Mouse (Mus musculus) effector memory CD4-positive, alpha-beta T cell, adult 7 months (primary cell): ENCODE results near the gene Gdf2. TPM values are rescaled to one million over a fixed set of nuclear protein-coding genes. Genes with fewer than 3 reads are reported as not detected.

Source experiments
- polyA plus RNA-seq: library from polyadenylated mRNA; unstranded; fragments of 100-300 nt; shearing (Covaris generic); gene quantifications from one replicate; pipeline ENCODE4 v1.2.1, GENCODE M21; 2017

Gdf2 gene
- not detected for polyA plus RNA-seq

DNA sequence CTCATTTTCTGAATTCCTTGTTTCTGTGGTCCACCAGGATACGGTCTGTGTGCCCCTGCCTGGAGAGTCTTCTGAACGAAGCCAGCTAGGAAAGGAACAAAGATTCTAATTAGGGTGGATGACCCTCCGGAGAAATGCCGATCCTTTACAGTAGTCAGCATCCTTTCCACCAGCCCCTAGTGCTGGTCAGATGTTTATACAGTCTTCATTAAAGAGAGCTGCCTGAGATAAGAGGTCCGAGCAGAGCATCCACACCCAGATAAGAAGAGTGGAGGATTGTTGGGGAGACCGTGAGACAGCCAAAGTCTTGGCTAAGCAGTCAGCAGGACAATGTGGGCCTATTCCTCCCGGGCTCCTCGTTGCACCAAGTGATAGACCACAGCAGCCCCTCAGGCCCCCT is at the start of gene Gdf2:
Gdf2 (plus strand) TSS at position 301 of the 400 bp plus-strand sequence.

DNA sequence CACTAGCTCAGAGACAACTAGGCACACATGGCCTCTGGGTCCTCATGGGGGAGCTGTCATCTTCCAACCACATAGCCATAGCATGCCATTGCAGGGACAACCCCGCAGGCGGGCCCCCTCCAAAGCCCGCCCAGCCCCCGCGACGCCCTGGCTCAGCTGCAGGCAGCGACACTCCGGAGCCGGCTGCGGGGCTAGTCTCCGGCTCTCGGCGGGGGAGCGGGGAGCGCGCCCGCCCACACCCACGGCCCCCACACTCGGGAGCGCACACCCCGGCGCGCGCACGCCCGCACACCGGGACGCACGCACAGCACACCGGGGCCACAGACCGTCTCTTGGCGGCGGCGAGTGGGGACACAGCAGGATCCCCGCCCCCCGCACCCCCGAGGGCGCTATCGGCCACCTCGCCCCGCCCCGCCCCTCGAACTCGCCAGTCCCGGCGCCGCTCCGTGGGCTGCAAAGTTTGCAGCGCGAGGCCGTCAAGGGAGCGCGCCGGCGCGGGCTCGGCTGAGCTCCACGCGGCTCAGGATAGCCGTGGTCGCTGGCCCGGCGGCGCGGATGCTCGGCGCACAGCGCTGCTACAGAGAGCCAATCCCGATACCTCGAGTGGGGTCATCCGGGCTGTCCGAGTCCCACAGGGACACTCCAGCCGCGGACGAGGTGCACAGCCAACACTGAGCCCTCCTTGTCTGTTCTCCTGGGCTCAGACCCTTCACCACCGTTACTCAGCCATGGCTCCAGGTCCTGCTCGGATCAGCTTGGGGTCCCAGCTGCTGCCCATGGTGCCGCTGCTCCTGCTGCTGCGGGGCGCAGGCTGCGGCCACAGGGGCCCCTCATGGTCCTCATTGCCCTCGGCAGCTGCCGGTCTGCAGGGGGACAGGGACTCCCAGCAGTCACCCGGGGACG is 17.4 kb upstream of the Gdf2 start, which contains the start of gene Gdf10:
Gdf10 (plus strand) TSS at position 420 of the 903 bp plus-strand sequence.

DNA sequence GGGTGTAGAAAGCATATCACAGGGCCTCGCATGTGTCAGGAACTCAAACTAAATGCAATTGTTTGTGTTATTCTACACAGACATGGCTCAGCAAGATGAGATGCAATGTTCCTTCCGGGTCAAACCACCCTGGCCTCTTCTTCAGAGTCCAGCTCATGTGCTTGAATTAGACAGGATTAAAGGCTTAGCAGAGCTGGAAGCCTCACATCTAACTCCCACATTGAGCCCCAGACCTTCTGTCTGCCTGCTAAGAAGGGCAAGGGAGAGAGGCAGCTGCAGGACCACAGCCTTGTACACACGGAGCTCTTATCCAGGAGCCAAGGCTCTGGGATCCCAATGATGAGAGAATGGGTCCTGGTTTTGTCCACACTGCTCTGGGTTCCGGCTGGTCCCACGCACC is 12.9 kb downstream of the Gdf2 start, which contains the start of gene Rbp3:
Rbp3 (plus strand) TSS at position 243 of the 400 bp plus-strand sequence.

DNA sequence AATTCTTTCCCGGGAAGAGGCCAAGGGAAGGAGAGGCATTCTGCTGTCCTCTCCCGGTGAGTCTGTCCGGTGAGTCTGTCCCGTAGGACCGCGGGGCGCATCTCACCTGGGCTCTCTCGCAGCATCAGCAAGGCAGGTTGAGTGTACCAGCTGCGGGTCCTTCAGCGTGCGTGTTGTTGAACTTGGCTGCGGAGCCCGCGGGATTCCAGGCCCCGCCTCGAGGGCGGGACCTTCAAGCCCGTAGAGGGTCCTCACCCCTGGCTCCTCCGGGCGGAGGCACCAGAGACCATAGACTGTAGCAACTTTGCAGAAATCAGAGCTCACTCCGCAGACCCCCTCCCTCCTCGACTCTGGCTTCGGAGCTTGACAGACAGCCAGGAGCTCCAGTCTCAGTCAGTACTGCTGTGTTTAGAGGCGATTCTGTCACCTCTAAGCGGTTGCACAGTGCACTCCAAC is 37.8 kb downstream of the Gdf2 start, which contains the start of gene Zfp488:
Zfp488 (minus strand) TSS at position 161 of the 456 bp plus-strand sequence.

Other genes with a start within 250 kb of the Gdf2 start
- gene Gdf10, start 17.5 kb upstream of the Gdf2 start, polyA plus RNA-seq: not detected
- not detected for gene Rbp3, start 13.0 kb downstream of the Gdf2 start, polyA plus RNA-seq
- 0.40 TPM for gene Zfp488, start 37.7 kb downstream of the Gdf2 start, polyA plus RNA-seq
- gene Gm30083, start 74.1 kb downstream of the Gdf2 start, polyA plus RNA-seq: not detected
- gene Gm5460, start 75.7 kb downstream of the Gdf2 start, polyA plus RNA-seq: not detected
- not detected for gene Antxrl, start 111.7 kb downstream of the Gdf2 start, polyA plus RNA-seq
- gene Anxa8, start 144.9 kb downstream of the Gdf2 start, polyA plus RNA-seq: not detected
- gene A630023A22Rik, start 161.7 kb downstream of the Gdf2 start, polyA plus RNA-seq: 0.85 TPM
- gene Npy4r, start 211.4 kb downstream of the Gdf2 start, polyA plus RNA-seq: not detected